Mouse (Mus musculus): ENCODE measurements around the gene Tiam2.

DNA sequence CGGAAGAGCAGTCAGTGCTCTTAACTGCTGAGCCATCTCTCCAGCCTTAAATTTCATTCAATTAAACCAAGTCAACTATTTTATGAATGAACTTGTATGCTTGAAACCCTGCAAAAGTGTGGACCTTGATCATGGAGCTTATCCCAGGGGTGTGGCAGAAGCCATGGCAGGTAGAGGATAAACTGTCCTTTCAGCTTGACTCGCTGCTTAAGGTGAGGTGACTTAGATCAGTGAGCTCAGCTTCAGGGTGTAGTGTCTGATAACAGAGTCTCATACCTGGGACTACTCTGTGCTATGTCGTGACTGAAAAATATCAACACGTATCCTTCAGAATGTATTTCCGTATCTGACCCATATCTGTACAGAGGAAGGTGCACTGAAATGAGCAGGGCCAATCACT, 194.0 kb downstream of the Tiam2 start:
- TF ChIP-seq POLR2A (IDR thresholded peaks at IDR 0.05; ENCODE audit: borderline replicate concordance, control insufficient read depth, low read depth, low read length): no peak
- no peak for TF ChIP-seq CTCF (IDR thresholded peaks at IDR 0.05; ENCODE audit: control insufficient read depth, insufficient read depth, low read length)

Measured in bone marrow, adult 2 months (tissue).